Mouse (Mus musculus) liver, adult 2 months (tissue): ENCODE results near the gene Sec1.

Experiments
- CTCF ChIP-seq: fragments of 200-500 bp; IDR thresholded peaks from 2 replicates; pipeline ENCODE4 v1.5.1; 2011; ENCODE audit warnings: low read depth, low read length, control low read depth
- POLR2A ChIP-seq: fragments of 200-500 bp; IDR thresholded peaks from 2 replicates; pipeline ENCODE4 v1.6.1; 2011; ENCODE audit warnings: low read length, control low read depth; ENCODE audit not compliant: insufficient read depth; ENCODE audit errors: extremely low read depth

DNA sequence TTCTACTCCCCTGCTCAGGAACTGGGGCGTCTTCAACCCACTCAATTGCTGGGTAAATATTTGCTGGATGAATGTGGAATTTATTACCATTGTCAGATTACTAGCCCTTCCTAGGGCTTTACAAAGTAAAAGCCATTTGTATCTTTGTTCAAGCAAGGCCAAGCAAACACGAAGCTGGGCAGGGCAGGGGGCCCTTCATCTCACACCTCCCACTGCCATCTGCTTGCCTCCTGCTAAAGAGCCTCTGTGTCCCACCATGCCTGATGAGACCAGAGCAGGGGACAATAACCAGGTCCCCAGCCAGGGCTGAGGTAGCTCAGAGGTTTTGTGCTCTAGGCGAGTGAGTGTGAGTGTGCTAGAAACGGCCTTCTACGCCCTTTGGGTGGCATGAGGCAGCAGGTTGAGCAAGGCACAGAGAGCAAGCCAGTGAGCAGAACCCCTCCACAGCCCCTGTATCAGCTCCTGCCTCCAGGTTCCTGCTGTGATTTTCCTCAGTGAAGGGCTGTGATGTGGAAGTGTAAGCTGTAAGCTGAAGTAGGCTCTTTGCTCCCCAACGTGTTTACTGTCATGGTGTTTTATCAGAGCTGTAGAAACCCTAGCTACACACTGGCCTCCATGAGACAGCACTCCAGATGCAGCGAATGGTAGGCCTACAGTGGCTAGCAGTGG, 16.4 kb downstream of the Sec1 start:
- TF ChIP-seq CTCF (no peak), POLR2A (no peak)
